Mouse (Mus musculus) liver (tissue): ENCODE data around the gene Pgc.

Source experiments
- DNase-seq: peaks from one replicate; pipeline ENCODE4 v3.0.0-alpha.2; 2020; ENCODE audit warnings: mixed read lengths

Pgc gene

GRCm38 (mm10) chr17:47710036-47710435, 16.6 kb upstream of the Pgc start:
- DNase-seq: no peak

- DNase-seq: no peak
Observed at GRCm38 (mm10) chr17:47711883-47712282, 14.8 kb upstream of the Pgc start.

- DNase-seq: no peak
Observed at GRCm38 (mm10) chr17:47712889-47713571, 13.6 kb upstream of the Pgc start.

GRCm38 (mm10) chr17:47715037-47715436, 11.6 kb upstream of the Pgc start:
- DNase-seq: no peak

- DNase-seq: no peak
Observed at GRCm38 (mm10) chr17:47721183-47721582, 5.5 kb upstream of the Pgc start.

GRCm38 (mm10) chr17:47730633-47731575, 4.3 kb downstream of the Pgc start:
- DNase-seq: no peak

GRCm38 (mm10) chr17:47735553-47736100, 9.0 kb downstream of the Pgc start:
- DNase-seq: no peak

- DNase-seq: peak; percentile 94
Observed at GRCm38 (mm10) chr17:47736856-47737255, 10.2 kb downstream of the Pgc start, which contains the start of gene Tfeb. TSS of gene Tfeb (plus strand) at chr17:47737030.

- DNase-seq: peak; percentile 82
Observed at GRCm38 (mm10) chr17:47737271-47738065, 10.8 kb downstream of the Pgc start.

- peak; percentile 56 for DNase-seq
Observed at GRCm38 (mm10) chr17:47738066-47738878, 11.6 kb downstream of the Pgc start.

- no peak for DNase-seq
Observed at GRCm38 (mm10) chr17:47738879-47739798, 12.5 kb downstream of the Pgc start.

- no peak for DNase-seq
Observed at GRCm38 (mm10) chr17:47740186-47740585, 13.5 kb downstream of the Pgc start.

- peak; percentile 74 for DNase-seq
Observed at GRCm38 (mm10) chr17:47742991-47743734, 16.5 kb downstream of the Pgc start.

- no peak for DNase-seq
Observed at GRCm38 (mm10) chr17:47744086-47744485, 17.4 kb downstream of the Pgc start.

GRCm38 (mm10) chr17:47744746-47745368, 18.2 kb downstream of the Pgc start:
- peak; percentile 55 for DNase-seq

- no peak for DNase-seq
Observed at GRCm38 (mm10) chr17:47748791-47749553, 22.3 kb downstream of the Pgc start.

GRCm38 (mm10) chr17:47749626-47750025, 23.0 kb downstream of the Pgc start:
- DNase-seq: peak; percentile 56

- DNase-seq: no peak
Observed at GRCm38 (mm10) chr17:47750101-47750500, 23.5 kb downstream of the Pgc start.

GRCm38 (mm10) chr17:47751811-47752210, 25.2 kb downstream of the Pgc start:
- DNase-seq: no peak
